Mouse (Mus musculus) E14TG2a.4 (cell line): ENCODE data around the gene Azin2.

Experiments used
- CTCF ChIP-seq: conservative IDR thresholded peaks from 2 replicates; pipeline ENCODE4 v1.5.1; 2014; ENCODE audit warnings: low read length
- NANOG ChIP-seq: IDR thresholded peaks from 2 replicates; pipeline ENCODE4 v1.6.1; 2014; ENCODE audit warnings: borderline replicate concordance, low read length, mixed read lengths
- POU5F1 ChIP-seq: IDR thresholded peaks from 2 replicates; pipeline ENCODE4 v1.6.1; 2014; ENCODE audit warnings: low read length, borderline replicate concordance

DNA sequence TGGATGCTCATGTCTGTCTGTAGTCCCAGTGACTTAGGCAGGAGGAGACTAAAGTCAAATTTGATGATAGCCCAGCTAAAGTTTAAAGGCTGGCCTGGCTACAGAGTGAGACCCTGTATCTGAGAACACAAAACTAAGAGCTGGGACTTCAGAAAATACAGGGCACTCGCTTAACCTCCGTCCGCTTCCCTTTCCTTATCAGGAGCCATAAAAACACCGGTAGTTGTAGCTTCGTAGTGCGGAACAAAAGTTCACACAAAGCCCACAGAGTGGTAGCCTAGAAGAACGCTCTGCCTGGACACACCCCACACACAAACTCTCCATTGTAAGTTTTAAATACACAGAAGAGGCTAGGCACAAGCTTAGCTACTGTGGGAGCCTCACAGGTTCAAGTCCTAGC lies 33.0 kb upstream of the Azin2 start:
- TF ChIP-seq CTCF (no peak), NANOG (no peak), POU5F1 (no peak)
